ENCODE assay signal across 8 mouse cellular contexts in genomic region chr1:155223849-155224554, GRCm38 (mm10). TPM values are rescaled to one million over a fixed set of nuclear protein-coding genes. Genes with fewer than 3 reads are reported as not detected.
DNase-seq lines count a peak whose midpoint lies in the region; ATAC-seq lines count a peak whose summit lies in the region.

No protein-coding gene starts in this region.

- peak; percentile 61 for ATAC-seq in hindbrain, embryonic 14.5 days (ENCODE audit: low FRiP score)
- peak; percentile 79 for ATAC-seq in limb, embryonic 11.5 days (ENCODE audit: insufficient number of reproducible peaks, low FRiP score, low TSS enrichment, low read depth)
- ATAC-seq in midbrain, embryonic 12.5 days (ENCODE audit: low FRiP score, low read depth), result peak; percentile 80

- H3K9ac ChIP-seq in hindbrain, embryonic 14.5 days, result no peak overlapping the region
- H3K9ac ChIP-seq in limb, embryonic 11.5 days (ENCODE audit: low read length), result no peak overlapping the region
- H3K9ac ChIP-seq in midbrain, embryonic 12.5 days (replicated peaks), result no peak overlapping the region

- peaks cover 35% of the 10 kb centered on the region for H3K4me1 ChIP-seq in hindbrain, embryonic 14.5 days (replicated peaks; ENCODE audit: control insufficient read depth, insufficient read depth, low read length)
- peaks cover 8% of the 10 kb centered on the region for H3K4me1 ChIP-seq in limb, embryonic 11.5 days (ENCODE audit: control insufficient read depth, insufficient read depth, low read length)
- peaks cover 16% of the 10 kb centered on the region for H3K4me1 ChIP-seq in midbrain, embryonic 12.5 days

- H3K4me3 ChIP-seq in hindbrain, embryonic 14.5 days (replicated peaks; ENCODE audit: low read length), result no peak overlapping the region
- no peak overlapping the region for H3K4me3 ChIP-seq in limb, embryonic 11.5 days (ENCODE audit: low read depth, low read length)
- H3K4me3 ChIP-seq in midbrain, embryonic 12.5 days, result no peak overlapping the region

- H3K36me3 ChIP-seq in hindbrain, embryonic 14.5 days (replicated peaks; ENCODE audit: control insufficient read depth, insufficient read depth), result no peaks in the 10 kb centered on the region
- H3K36me3 ChIP-seq in limb, embryonic 11.5 days (ENCODE audit: control insufficient read depth, insufficient read depth, low read length), result peaks cover 2% of the 10 kb centered on the region; the same call in 1 of the 2 replicates
- H3K36me3 ChIP-seq in midbrain, embryonic 12.5 days, result no peaks in the 10 kb centered on the region

- peak; percentile 96 for DNase-seq in heart, adult 11 months
- DNase-seq in heart, postnatal 25 days (ENCODE audit: low spot score), result no peak
- DNase-seq in cerebellum, adult 9-11 months, result peak; percentile 86
- DNase-seq in forelimb bud, embryonic 11.5 days (ENCODE audit: low read depth, low spot score), result peak; percentile 79
- DNase-seq in hindbrain, embryonic 14.5 days (ENCODE audit: low spot score), result peak; percentile 80
- DNase-seq in limb, embryonic 11.5 days (ENCODE audit: low spot score), result peak; percentile 94
- peak; percentile 67 to 83 for DNase-seq in spleen, adult 18-20 months

- 25% methylated on average over 16 of the region's 16 CpGs for WGBS in hindbrain, embryonic 14.5 days
- WGBS in limb, embryonic 11.5 days, result 32% methylated on average over 16 of the region's 16 CpGs
- 30% methylated on average over 16 of the region's 16 CpGs for WGBS in midbrain, embryonic 12.5 days

- H3K4me2 ChIP-seq in hindbrain, embryonic 14.5 days (replicated peaks), result no peak overlapping the region; the same call in 1 of the 2 replicates
- H3K4me2 ChIP-seq in limb, embryonic 11.5 days (ENCODE audit: low read depth, severe bottlenecking), result no peak overlapping the region
- no peak overlapping the region for H3K4me2 ChIP-seq in midbrain, embryonic 12.5 days (replicated peaks)

- no peaks in the 10 kb centered on the region for H3K9me3 ChIP-seq in hindbrain, embryonic 14.5 days (ENCODE audit: control insufficient read depth, low read length)
- H3K9me3 ChIP-seq in limb, embryonic 11.5 days (ENCODE audit: control insufficient read depth, low read length), result no peaks in the 10 kb centered on the region
- no peaks in the 10 kb centered on the region for H3K9me3 ChIP-seq in midbrain, embryonic 12.5 days

- intact Hi-C loops in heart, postnatal 25 days (cut with DNase I), result no loop called here

- no peaks in the 10 kb centered on the region for H3K27me3 ChIP-seq in hindbrain, embryonic 14.5 days (ENCODE audit: control insufficient read depth, insufficient read depth, low read length)
- H3K27me3 ChIP-seq in limb, embryonic 11.5 days (ENCODE audit: control insufficient read depth, insufficient read depth, low read length), result no peaks in the 10 kb centered on the region
- H3K27me3 ChIP-seq in midbrain, embryonic 12.5 days, result peaks cover 8% of the 10 kb centered on the region; the same call in 1 of the 2 replicates

- no peak overlapping the region for H3K27ac ChIP-seq in hindbrain, embryonic 14.5 days
- no peak overlapping the region for H3K27ac ChIP-seq in limb, embryonic 11.5 days (replicated peaks; ENCODE audit: low read depth, low read length)
- no peak overlapping the region; the same call in 1 of the 2 replicates for H3K27ac ChIP-seq in midbrain, embryonic 12.5 days (replicated peaks)

RNA-seq across cellular contexts. Expression of gene BC034090, which starts 20.2 kb away (rescaled TPM):
- total RNA-seq in heart, postnatal 25 days (2021), result 10 to 100 TPM; 38.0 to 41.4 TPM
- polyA plus RNA-seq in hindbrain, embryonic 14.5 days (2014; fragmentation: Nextera tagmentation; extraction: Ambion mirVana), result 4.0 and 4.1 TPM in 2 replicates
- polyA plus RNA-seq in limb, embryonic 11.5 days (2014; fragmentation: Nextera tagmentation; extraction: Ambion mirVana), result 2.8 and 3.8 TPM in 2 replicates
- polyA plus RNA-seq in midbrain, embryonic 12.5 days (2016; fragmentation: Nextera tagmentation; extraction: Ambion mirVana), result 5.6 and 6.8 TPM in 2 replicates
